Mouse (Mus musculus) heart, embryonic 14.5 days (tissue): Measurements from ENCODE around the gene Gmps. TPM values are rescaled to one million over a fixed set of nuclear protein-coding genes. Genes with fewer than 3 reads are reported as not detected.

Source experiments
- ATAC-seq: fragments of 200-750 bp; cut with Nextera tagmentation; 2 replicates; pipeline ENCODE4 v1.8.0; 2017; ENCODE audit warnings: low read depth, moderate TSS enrichment; ENCODE audit not compliant: insufficient number of reproducible peaks, insufficient read depth, low FRiP score
- H3K27ac ChIP-seq, 2 experiments: fragments of 200-500 bp in 1 of 2; fragments of 300-500 bp in 1 of 2; sonication (generic) in 1 of 2; replicated peaks in 1 of 2; 2 replicates each; pipeline ENCODE4 v1.5.1; 2012 to 2014; ENCODE audit warnings: low read depth in 2 of 2, low read length in 2 of 2, control low read depth in 1 of 2, mild to moderate bottlenecking in 1 of 2, mixed read lengths in 1 of 2; ENCODE audit not compliant: control insufficient read depth in 1 of 2, insufficient read depth in 1 of 2
- H3K27me3 ChIP-seq: fragments of 300-500 bp; sonication (generic); 2 replicates; pipeline ENCODE4 v1.6.1; 2014; ENCODE audit warnings: mild to moderate bottlenecking, low read length, control low read depth; ENCODE audit not compliant: control insufficient read depth, insufficient read depth
- H3K36me3 ChIP-seq: fragments of 300-500 bp; sonication (generic); 2 replicates; pipeline ENCODE4 v1.6.1; 2014; ENCODE audit warnings: mild to moderate bottlenecking, control low read depth, low read length, mixed read lengths; ENCODE audit not compliant: control insufficient read depth, insufficient read depth
- H3K4me1 ChIP-seq, 2 experiments: fragments of 200-500 bp in 1 of 2; fragments of 300-500 bp in 1 of 2; sonication (generic) in 1 of 2; 2 replicates each; pipeline ENCODE4 v1.6.1; 2012 to 2014; ENCODE audit warnings: low read length in 2 of 2, control low read depth in 1 of 2, mixed read lengths in 1 of 2; ENCODE audit not compliant: control insufficient read depth in 2 of 2, insufficient read depth in 2 of 2
- H3K4me2 ChIP-seq: fragments of 300-500 bp; sonication (generic); 2 replicates; pipeline ENCODE4 v1.6.1; 2014; ENCODE audit warnings: mild to moderate bottlenecking, low read length
- H3K4me3 ChIP-seq, 2 experiments: fragments of 200-500 bp in 1 of 2; fragments of 300-500 bp in 1 of 2; sonication (generic) in 1 of 2; 2 replicates each; pipeline ENCODE4 v1.5.1; 2012 to 2014; ENCODE audit warnings: low read length in 2 of 2, mild to moderate bottlenecking in 2 of 2, control low read depth in 1 of 2, low read depth in 1 of 2, moderate library complexity in 1 of 2; ENCODE audit not compliant: control insufficient read depth in 1 of 2, insufficient read depth in 1 of 2
- H3K9ac ChIP-seq: fragments of 300-500 bp; sonication (generic); 2 replicates; pipeline ENCODE4 v1.6.1; 2014; ENCODE audit warnings: mild to moderate bottlenecking, low read length
- H3K9me3 ChIP-seq: fragments of 300-500 bp; sonication (generic); 2 replicates; pipeline ENCODE4 v1.6.1; 2016; ENCODE audit warnings: low read length, control low read depth; ENCODE audit not compliant: control insufficient read depth
- WGBS: fragments of 180-500 bp; shearing (Covaris S2); extraction: QIAGEN DNeasy Blood & Tissue Kit; methylation state at CpG from one replicate; pipeline ENCODE4 v1.1.7; 2014; 5-methylcytosine and 5-hydroxymethylcytosine counted together
- polyA plus RNA-seq: library from polyadenylated mRNA; unstranded; fragments of >200 nt; fragmentation: Nextera tagmentation; extraction: Ambion mirVana; gene quantifications from 2 replicates; pipeline ENCODE4 v1.2.1, GENCODE M21; 2014

The Gmps gene
- polyA plus RNA-seq, 1 experiment from 2014 or later: 39.3 TPM

- under 1% methylated on average over 69 of the region's 69 CpGs for WGBS
- Histone ChIP-seq H3K4me3 (peak within 1 kb of the TSS; percentile 92 to 93), H3K4me1 (peaks cover 0 to 12% of the 10 kb centered on the region in 2 experiments; a peak in 2 of 4 replicates), H3K27ac (peak within 1 kb of the TSS; percentile 90 to 91), H3K36me3 (peaks cover 4% of the 10 kb centered on the region; the same call in 1 of the 2 replicates), H3K9me3 (no peaks in the 10 kb centered on the region), H3K4me2 (peak within 1 kb of the TSS; percentile 86), H3K9ac (peak within 1 kb of the TSS; percentile 91), H3K27me3 (peaks cover 4% of the 10 kb centered on the region; the same call in 1 of the 2 replicates)
- ATAC-seq: peak; percentile 93
Observed at GRCm38 (mm10) chr3:63964100-63964921, 11.6 kb upstream of the Gmps start, which contains the start of gene Slc33a1. Slc33a1 (minus strand) TSS chr3:63964768.

- Histone ChIP-seq H3K4me3 (peak overlapping the region; percentile 92 to 93), H3K27me3 (peaks cover 4% of the 10 kb centered on the region; the same call in 1 of the 2 replicates), H3K36me3 (no peaks in the 10 kb centered on the region), H3K4me1 (peaks cover 0 to 12% of the 10 kb centered on the region in 2 experiments; a peak in 2 of 4 replicates), H3K27ac (peak overlapping the region in 1 of 2 experiments; percentile 91; a peak in 2 of 4 replicates), H3K9me3 (no peaks in the 10 kb centered on the region), H3K9ac (no peak overlapping the region), H3K4me2 (peak overlapping the region; percentile 86)
- ATAC-seq: no peak
- WGBS: 83% methylated on average over 6 of the region's 6 CpGs
Observed at GRCm38 (mm10) chr3:63964922-63965249, 11.0 kb upstream of the Gmps start.

- Histone ChIP-seq H3K4me3 (no peak overlapping the region), H3K9ac (no peak overlapping the region), H3K4me1 (peaks cover 0 to 12% of the 10 kb centered on the region in 2 experiments; a peak in 2 of 4 replicates), H3K27me3 (peaks cover 4% of the 10 kb centered on the region; the same call in 1 of the 2 replicates), H3K36me3 (no peaks in the 10 kb centered on the region), H3K9me3 (no peaks in the 10 kb centered on the region), H3K27ac (no peak overlapping the region), H3K4me2 (no peak overlapping the region)
- 65% methylated on average over 2 of the region's 2 CpGs for WGBS
- no peak for ATAC-seq
Observed at GRCm38 (mm10) chr3:63965929-63966328, 10.0 kb upstream of the Gmps start.

GRCm38 (mm10) chr3:63977895-63978294, 2.0 kb downstream of the Gmps start:
- no peak for ATAC-seq
- H3K9me3 ChIP-seq: no peaks in the 10 kb centered on the region
- H3K36me3 ChIP-seq: peaks cover 35% of the 10 kb centered on the region
- no peak overlapping the region for H3K4me3 ChIP-seq
- no peaks in the 10 kb centered on the region for H3K27me3 ChIP-seq
- peaks cover 2 to 23% of the 10 kb centered on the region in 2 experiments; a peak in 3 of 4 replicates for H3K4me1 ChIP-seq
- peak overlapping the region; percentile 69; the same call in 1 of the 2 replicates for H3K4me2 ChIP-seq
- WGBS: 71% methylated on average over 4 of the region's 4 CpGs
- H3K27ac ChIP-seq: no peak overlapping the region
- H3K9ac ChIP-seq: no peak overlapping the region

GRCm38 (mm10) chr3:63986656-63987055, 10.8 kb downstream of the Gmps start:
- Histone ChIP-seq H3K4me3 (no peak overlapping the region), H3K9ac (no peak overlapping the region), H3K9me3 (no peaks in the 10 kb centered on the region), H3K27ac (no peak overlapping the region), H3K4me2 (no peak overlapping the region), H3K36me3 (peaks cover 86% of the 10 kb centered on the region), H3K27me3 (no peaks in the 10 kb centered on the region), H3K4me1 (no peaks in the 10 kb centered on the region)
- 85% methylated on average over 1 of the region's 1 CpGs for WGBS
- no peak for ATAC-seq

GRCm38 (mm10) chr3:63988722-63989440, 13.0 kb downstream of the Gmps start:
- Histone ChIP-seq H3K4me1 (no peaks in the 10 kb centered on the region), H3K27me3 (no peaks in the 10 kb centered on the region), H3K4me3 (no peak overlapping the region), H3K9ac (no peak overlapping the region), H3K27ac (no peak overlapping the region), H3K36me3 (peaks cover 87% of the 10 kb centered on the region), H3K4me2 (no peak overlapping the region), H3K9me3 (no peaks in the 10 kb centered on the region)
- 89% methylated on average over 3 of the region's 3 CpGs for WGBS
- no peak for ATAC-seq

DNA sequence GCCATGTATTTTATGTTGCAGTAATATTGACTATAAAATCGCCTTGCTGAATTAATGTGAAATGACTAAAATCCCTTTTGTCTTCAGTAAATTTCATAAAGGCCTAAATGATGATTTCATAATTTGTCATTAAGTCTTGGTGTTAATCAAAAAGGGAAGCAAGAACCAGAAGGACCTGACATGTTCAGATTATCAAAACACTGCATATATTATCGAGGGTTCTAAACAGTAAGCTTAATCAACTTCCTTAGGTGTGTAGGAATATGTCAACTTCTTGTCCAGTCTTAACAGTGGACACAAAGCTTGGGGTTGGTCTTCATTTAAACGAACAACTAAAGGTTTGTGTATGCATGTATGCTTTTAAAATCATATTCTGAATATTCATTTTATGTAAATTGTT, 45.5 kb downstream of the Gmps start:
- Histone ChIP-seq H3K9ac (no peak overlapping the region), H3K4me1 (no peaks in the 10 kb centered on the region), H3K4me2 (no peak overlapping the region), H3K36me3 (peaks cover 27% of the 10 kb centered on the region), H3K27ac (no peak overlapping the region), H3K9me3 (no peaks in the 10 kb centered on the region), H3K4me3 (no peak overlapping the region), H3K27me3 (no peaks in the 10 kb centered on the region)
- 91% methylated on average over 3 of the region's 3 CpGs for WGBS
- no peak for ATAC-seq
